Mouse (Mus musculus): Measurements from ENCODE around the gene Abcb8.
A peak's percentile ranks its signal among the peaks of the same experiment; 100 is the strongest.
"Not testable (repeated sequence)": the region's sequence is repeated elsewhere in the genome, so short reads cannot be mapped to it uniquely, and the experiment has no call there.

Gene Abcb8

DNA sequence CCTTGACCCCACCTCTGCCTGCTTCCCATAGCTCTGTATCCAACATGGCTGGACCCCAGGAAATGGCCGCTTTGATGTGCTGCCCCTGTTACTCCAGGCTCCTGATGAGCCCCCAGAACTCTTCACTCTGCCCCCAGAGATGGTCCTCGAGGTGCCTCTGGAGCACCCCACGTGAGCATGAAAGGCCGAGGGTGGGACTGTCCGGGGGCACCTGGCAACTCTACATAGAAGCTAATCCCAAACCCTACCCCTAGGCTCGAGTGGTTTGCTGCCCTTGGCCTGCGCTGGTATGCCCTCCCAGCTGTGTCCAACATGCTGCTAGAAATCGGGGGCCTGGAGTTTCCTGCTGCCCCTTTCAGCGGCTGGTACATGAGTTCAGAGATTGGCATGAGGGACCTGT lies 23.7 kb upstream of the Abcb8 start:
- no peak for DNase-seq

DNA sequence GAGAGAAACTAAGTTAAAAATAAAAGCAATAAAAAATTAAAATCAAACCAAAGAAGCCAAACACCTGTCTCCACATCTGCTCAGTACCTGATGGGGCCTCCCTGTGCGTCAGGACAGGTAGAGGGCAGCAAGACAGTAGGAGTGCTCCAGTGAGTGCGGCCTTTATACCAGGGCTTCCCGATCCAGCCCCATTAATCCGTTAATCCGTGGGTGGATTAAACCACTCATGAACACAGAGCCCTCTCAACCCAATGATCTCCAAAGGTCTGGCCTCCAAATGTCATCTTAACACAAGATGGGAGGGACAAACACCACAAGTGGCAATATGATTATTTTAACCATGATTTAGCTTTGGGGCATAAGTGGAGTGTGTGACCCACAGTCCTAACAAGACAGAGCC lies 19.7 kb upstream of the Abcb8 start:
- DNase-seq: no peak

DNA sequence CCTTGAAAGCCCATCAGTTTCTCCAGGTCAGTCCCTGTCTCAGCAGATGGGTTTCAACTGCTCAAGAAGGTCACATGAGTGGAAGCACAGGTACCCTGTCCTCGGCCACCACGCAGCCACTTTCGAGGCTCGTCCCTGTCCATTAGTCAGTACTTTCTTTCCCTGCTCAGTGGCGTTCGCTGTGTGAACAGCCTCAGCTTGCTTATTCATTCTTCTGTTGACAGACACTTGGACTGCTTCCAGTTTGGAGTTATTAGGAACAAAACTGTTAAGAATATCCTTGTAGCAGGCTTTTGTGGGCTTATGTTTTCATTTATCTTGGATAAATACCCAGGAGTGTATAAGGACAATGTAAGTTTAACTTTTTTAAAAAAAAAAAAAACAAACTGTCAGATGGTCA lies 19.2 kb upstream of the Abcb8 start:
- DNase-seq: no peak

DNA sequence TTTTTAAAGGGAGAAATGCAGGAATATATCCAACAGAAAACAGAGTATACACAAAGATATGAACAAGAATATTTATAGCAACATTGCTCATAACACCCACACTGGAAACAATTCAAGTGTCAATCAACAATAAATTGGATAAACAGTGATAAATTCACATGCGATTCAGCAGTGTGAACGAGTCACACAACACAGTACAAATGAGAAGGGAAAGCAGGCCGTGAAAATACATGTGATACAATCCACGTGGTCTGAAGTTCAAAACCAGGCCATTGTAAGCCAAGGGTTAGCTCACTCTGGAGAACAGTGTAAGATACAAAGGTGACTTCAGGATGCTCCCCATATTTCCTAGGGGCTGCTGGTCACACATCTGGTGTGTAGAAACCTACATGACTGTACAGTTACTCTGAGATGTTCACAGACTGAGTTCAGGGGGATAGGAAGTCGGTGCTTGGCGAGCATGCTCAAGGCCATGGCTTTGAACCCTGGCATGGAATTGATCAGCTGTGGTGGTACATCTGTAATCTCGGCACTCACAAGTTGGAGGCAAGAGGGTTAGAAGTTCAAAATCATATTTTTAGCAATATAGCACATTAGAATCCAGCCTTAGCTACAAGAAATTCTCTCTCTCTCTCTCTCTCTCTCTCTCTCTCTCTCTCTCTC lies 18.7 kb upstream of the Abcb8 start:
- DNase-seq: no peak

DNA sequence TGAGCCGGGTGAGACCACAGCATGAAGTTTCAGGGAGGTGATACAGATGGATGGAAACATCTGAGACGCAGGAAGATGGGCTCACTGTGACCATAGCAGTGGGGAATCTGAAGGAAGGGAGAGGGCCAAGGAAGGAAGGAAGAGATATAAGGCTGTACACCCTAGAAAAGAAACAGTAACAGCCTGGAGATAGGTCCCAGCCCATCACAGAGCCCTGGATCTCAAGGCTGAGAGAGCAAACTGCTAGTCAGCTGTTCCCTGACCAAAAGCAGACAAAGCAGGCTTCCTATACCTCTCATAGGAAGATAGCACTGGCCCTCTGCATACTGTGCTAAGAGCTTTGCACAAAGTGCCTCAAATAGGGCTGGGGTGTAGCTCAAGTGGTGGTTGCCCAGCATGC lies 14.8 kb upstream of the Abcb8 start:
- DNase-seq: no peak

DNA sequence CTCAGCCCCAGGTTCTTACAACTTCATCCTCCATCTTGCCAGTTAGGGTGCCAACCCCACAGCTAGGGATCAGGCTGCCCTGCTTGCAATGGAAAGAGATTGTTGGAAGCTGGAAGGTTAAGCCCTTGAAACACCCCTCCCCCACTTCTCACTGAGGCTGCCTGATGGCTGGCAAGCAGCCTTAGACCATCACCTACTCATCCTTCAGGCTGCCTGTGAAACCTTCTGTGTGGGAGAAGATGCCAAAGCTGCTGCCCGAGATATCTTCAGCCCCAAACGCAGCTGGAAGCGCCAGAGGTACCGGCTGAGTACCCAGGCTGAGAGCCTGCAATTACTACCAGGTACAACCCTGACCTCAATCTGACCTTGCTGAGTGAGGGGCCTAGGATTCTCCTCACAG lies 14.0 kb upstream of the Abcb8 start:
- DNase-seq: no peak

DNA sequence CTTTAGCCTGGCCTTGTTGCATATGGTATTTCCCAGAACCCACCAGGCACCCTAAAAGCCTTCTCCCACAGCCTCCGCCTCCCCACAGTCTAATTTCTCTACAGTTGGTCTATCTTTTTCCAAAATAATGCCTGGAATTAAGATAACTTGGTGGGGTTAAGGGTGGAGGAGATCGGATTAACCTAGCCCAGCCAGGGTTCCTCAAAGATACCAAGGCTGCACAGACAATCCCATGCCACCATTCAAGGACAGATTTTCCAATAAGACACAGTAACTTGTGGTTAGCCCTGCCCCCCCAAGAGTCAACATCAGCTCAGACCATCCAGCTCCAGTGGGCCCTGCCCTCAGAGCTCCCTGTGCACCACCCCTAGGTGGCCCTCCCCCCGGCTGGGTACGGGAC lies 13.0 kb upstream of the Abcb8 start:
- DNase-seq: no peak

DNA sequence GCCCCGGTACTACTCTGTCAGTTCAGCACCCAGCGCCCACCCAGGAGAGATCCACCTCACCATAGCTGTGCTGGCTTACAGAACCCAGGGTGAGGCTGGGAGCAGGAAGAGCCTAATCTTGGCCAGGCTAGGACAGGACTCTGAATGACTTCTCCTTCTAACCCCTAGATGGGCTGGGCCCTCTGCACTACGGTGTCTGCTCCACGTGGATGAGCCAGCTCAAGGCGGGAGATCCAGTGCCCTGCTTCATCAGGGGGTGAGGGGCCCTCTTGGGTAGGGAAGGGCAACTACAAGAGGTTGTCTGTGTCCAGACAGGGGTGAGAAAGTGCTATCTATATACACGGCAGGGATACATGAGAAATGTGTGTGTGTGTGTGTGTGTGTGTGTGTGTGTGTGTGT lies 12.0 kb upstream of the Abcb8 start:
- DNase-seq: no peak

DNA sequence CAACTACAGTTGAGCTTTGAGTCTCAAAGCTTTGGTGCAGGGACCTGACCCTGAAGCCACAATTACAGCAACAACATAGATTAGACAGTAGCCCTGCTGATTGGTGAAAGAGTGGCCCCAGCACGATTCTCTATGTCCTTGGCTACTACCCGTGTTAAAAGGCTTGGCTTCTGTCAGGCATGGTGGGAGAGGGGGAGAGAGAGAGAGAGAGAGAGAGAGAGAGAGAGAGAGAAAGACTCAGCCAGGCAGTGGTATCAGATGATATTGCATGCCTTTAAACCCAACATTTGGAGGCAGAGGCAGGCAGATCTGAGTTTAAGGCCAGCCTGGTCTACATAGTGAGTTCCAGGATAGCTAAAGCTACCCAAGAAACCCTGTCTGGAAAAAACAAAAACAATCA lies 11.5 kb upstream of the Abcb8 start:
- DNase-seq: no peak

DNA sequence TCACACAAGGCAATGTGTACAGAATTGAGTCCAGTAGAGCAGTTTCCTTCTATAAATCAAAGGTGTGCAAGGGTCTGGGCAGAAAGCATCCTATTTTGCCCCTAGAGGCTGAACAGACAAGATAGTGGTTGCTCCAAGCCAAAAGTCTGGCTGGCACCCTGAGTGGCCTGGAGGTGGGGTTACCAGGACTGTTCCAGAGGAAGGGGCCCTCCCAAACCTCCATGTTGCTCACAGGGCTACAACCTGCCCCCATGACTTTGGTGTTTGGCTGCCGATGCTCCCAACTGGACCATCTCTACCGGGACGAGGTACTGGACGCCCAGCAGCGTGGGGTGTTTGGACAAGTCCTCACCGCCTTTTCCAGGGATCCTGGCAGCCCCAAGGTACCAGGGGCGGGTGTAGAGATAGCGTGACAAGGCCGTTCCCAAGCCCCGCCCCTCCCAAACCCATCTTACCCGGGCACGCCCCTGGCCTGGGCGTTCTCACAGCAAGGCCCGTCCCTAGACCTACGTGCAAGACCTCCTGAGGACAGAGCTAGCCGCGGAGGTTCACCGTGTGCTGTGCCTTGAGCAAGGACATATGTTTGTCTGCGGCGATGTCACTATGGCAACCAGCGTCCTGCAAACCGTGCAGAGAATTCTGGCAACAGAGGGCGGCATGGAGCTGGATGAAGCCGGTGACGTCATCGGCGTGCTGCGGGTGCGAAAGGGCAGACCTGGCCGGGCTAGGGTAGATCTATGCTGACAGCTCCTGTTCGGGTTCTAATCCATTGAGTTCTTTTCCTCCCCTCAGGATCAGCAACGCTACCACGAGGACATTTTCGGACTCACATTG lies 10.2 kb upstream of the Abcb8 start:
- peak; percentile 94 to 95 for DNase-seq

DNA sequence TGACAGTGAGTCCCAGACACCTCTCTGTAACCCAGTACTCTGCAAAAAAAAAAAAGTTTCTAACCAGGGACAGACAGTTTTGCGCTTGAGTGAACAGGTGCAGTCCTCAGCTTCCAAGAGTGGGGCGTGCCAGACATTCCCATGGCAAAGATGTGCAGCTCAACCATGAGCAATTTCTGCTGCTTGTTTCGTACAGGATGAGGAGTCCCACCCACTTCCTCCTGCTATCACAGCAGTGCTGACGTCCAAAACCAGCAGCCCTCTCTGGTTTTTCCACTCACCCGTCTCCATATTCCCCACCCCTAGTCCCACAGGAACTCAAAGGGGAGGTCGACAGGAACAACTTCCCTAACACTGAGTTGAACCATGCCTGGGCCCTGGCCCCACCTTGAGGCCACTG lies 9.1 kb upstream of the Abcb8 start:
- DNase-seq: peak; percentile 28 to 55

DNA sequence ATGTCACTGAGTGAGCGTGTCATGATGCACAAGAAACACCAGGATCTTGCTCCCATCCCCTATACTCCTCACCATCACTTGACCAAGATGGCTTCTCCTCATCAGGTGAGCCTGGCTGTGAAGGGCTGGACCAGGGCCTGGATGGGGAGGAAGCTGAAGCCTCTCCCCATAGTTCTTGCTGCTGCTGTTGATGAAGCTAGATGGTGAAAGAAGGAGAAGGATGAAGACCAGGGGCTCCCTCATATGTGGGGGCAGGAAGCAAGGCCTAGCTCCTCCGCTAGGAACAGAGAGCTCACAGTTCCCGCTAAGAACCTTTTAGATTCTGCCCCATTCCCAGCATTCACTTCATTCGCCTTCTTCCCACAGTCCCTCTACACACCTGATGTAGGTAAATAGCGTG lies 8.1 kb upstream of the Abcb8 start:
- DNase-seq: no peak

DNA sequence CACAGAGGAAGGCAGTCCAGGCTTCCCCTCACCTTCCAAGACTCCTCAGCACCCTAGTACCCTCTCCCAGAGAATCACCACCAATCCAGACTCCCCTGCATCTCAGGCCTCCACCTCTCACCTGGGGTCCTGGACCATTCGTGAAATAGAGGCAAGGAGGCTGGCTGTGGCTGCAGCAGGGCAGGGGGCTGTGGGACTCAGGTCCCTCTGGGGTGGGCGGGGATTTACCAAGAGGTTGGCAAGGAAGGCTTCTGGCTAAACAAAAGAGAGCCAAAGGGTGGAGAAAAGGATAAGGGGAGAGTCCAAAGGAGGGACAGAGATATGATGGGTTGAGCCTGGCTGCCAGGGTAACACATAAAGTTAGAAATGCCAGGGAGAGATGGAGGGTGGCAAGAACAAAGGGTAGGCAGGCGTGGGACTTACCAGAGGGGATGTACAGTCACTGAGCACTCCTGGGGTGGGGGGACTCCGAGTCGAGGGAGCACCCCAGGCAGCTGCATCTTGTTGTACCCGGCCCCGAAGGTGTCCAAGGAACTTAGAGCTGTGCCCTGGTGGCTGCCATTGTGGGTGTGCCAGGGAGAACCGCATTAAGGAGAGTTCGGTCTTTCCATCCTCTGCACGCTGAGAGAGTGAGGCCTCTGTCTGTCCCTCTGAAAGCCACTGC lies 7.4 kb upstream of the Abcb8 start:
- DNase-seq: no peak

DNA sequence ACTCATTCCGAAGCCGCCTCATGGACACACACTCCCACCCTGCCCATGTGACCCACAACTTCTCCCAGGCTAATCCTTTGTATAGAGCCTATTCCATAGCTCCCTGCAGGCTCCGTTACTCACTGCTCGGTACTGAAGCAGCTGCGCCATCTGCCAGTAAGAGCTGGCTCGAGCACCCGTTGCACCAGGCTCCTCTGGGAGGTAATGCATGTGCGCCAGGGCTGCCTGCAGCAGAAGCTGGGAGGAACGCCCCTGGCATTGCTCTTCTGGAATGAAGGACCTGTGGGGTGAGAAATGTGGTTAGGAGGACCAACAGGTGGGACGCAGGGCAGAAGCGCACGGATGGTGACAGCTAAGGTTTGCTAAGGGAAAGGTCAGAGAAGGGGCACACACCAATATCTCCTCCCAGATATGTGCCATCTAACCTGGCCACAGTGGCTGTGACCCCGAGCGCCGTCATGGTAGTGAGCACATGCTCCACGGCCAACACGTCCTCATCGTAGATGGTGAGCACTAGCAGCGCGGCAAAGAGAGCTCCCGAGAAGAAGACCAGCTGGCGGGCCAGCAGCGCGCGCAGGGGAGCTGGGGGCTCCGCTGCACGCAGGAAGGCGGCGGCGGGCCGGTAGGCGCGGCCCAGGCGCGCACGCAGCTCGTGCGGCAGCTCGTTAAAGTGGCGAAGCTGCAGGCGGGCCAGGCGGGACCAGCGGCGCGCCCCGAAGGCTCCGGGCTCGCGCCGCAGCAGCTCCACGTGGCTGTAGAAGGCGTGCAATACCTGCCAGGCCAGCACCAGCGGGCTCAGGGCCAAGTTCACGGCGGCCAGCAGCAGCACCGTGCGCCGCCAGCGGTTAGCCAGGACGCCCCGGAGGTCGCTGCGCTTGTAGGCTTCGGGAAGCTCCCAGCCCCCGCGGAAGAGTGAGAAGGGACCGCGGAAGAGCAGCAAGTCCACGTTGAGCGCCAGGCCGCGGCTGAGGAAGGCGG lies 5.9 kb upstream of the Abcb8 start:
- peak; percentile 71 to 79 for DNase-seq

DNA sequence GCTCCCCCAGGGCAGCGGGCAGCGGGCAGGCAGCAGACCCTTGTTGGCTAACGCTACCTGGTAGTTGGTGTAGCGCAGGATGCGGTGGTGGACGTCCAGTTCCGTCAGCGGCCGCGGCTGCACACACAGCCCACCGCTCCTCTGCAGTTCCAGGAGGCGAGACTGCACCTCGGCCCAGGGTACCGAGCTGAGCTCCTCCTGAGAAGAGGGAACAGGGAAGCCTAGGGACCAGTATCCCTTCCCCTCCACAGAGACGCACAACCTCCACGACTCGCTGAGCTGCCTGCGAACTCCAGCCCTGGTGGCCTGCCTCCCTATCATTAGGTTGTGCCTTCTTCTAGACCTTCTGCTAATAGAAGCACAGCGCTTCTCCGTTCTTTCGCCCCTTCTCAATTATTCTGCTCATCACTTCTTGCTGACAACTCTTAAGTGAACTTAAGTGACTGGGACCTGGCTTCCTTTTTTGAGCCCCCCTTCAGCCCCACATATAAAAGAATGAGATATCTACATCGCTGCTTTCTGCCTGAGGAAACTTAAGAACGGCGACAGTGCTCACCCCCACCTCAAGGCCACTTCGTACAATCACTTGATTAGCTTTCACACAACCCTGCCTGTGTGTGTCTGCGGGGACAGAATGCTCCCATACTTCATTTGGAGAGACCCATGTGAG lies 5.1 kb upstream of the Abcb8 start:
- DNase-seq: no peak

DNA sequence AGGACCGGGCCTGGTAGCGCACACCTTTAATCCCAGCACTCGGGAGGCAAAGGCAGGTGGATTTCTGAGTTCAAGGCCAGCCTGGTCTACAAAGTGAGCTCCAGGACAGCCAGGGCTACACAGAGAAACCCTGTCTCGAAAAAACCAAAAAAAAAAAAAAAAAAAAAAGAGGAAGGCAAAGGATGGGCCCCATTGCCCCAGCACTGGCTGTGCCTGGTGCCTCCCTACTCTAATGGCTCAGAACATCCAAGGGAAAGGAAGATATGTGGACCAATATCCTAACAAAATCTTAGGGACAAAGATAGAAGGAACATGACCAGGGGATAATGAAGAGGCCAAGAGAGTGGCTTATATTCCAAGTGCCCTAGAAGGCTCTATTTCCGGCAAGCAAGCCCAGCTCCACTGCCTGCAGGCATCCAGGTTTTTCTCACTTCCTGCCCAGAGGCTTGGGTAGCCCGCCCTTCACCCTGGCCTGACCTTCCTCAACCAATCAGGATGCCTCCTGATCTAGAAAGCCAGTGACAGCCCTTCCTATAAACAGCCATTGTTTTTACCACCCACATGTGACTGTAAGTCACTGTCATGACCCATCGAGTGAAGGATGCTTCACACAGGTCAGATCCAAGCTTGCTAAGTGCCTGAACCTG lies 4.3 kb upstream of the Abcb8 start:
- peak; percentile 33 to 59 for DNase-seq

DNA sequence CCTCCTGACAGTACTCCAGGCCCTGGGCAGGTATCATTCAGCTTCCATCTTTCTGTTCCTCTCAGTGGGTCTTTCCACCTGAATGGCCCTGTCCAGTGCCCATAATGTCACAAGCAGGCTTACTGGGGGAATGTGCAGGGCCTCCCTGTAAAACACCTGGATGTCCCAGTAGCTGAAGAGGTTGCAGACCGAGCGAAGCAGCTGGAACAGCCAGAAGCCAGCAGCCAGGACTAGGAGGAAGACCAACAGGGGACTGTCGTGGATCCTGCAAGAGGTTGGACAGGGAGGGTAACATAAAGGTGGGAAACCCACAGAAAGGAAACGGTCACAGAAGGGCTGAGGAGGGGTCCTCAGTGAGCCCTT lies 3.8 kb upstream of the Abcb8 start:
- DNase-seq: no peak

DNA sequence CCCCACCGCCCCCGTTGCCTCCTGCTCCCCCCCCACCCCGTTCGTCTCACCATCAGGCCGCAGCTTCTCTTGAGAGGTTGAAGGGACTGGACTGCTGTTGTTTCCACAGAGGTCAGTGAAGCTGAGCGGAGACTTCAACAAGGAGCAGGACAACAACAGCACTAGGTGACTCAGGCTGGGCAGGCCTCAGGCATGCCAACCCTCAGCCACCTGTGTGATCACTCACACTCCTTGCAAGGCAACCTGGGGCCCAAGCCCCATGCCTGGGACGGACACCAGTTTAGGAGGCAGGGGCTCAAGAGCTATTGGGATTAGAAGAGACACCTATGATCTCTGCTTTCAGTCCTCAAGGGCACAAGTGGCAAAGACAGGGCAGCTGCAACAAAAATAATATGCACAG lies 1.6 kb upstream of the Abcb8 start, which contains the start of gene Atg9b:
Gene Atg9b, minus strand, starts transcription at position 280 of the 400 bp plus-strand sequence.
- DNase-seq: no peak

DNA sequence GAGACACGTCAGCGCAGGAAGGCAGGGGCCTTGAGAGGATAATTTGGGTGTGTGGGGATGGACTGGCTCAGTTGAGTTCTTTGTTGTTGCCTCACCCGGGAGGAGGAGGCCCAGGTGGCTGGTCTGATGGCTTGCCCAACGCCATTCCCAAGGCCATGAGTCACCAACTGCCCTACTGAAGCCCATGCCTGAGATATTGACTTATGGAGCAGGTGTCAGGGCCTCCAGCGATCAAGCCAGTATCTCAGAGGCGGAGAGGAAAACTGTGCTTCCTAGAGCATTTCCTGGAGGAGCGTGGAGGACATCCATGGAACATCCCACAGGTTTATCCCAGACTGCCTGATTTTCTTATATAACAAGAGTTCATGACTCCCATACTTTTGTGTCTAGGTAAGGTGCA lies 739 bp upstream of the Abcb8 start:
- peak in 1 of 2 experiments; percentile 8 for DNase-seq

DNA sequence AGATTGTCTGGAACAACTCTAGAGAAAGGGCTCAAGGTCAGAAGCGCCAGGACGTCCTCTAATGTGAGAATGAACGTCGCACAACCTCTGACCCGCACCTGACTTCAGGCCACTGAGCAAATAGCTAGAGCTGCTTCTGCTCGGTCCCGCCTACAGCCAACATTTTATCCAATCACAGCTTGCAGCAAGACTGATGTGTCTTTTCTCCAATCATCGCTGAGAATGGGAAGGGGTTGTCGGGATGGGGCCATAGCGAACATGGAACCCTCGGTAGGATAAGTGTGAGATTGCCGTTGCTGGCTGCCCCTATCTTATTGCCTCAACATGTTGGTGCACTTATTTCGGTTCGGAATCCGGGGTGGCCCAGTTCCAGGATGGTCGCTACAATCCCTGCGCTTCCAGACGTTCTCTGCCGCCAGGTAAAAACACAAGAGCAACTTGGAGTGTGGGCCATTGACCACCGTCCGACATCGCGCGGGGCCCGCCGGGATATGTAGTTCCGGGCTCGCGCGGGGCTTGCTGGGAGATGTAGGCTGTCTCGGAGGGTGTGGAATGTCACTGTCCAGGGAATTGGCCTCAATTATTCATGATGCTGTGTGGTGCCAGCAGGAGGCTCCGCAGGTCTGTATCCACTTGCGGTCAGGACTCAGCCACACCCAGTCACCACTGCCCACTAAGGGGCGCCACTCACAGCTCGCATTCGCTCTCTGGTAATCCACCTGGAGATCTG lies 867 bp downstream of the Abcb8 start:
- DNase-seq: peak; percentile 94 to 97

DNA sequence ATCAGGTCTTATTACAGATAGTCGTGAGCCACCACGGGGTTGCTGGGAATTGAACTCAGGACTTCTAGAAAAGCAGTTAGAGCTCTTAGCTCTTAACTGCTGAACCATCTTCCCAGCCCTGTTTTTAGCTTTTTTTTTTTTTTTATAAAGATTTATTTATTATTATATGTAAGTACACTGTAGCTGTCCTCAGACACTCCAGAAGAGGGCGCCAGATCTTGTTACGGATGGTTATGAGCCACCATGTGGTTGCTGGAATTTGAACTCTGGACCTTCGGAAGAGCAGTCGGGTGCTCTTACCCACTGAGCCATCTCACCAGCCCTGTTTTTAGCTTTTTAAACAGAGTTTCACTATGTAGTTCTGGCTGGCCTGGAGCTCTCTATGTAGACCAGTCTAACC lies 2.8 kb downstream of the Abcb8 start:
- not testable (repeated sequence) for DNase-seq

Data from kidney, postnatal 4 days (tissue).